Mouse (Mus musculus) erythroblast, embryonic 14.5 days (primary cell): ENCODE results near the gene Tnfsfm13. TPM values are rescaled to one million over a fixed set of nuclear protein-coding genes. Genes with fewer than 3 reads are reported as not detected.
"Not testable (repeated sequence)": the region's sequence is repeated elsewhere in the genome, so short reads cannot be mapped to it uniquely, and the experiment has no call there.

Experiments used
- H3K27me3 ChIP-seq: 2 replicates; pipeline ENCODE4 v1.6.1; 2012; ENCODE audit warnings: inconsistent platforms; ENCODE audit not compliant: control insufficient read depth
- H3K36me3 ChIP-seq: 2 replicates; pipeline ENCODE4 v1.6.1; 2012; ENCODE audit warnings: mild to moderate bottlenecking, inconsistent platforms; ENCODE audit not compliant: control insufficient read depth
- H3K4me1 ChIP-seq: 2 replicates; pipeline ENCODE4 v1.6.1; 2012; ENCODE audit warnings: inconsistent platforms; ENCODE audit not compliant: control insufficient read depth
- H3K4me3 ChIP-seq: replicated peaks from 2 replicates; pipeline ENCODE3; 2012; ENCODE audit warnings: moderate library complexity, mild to moderate bottlenecking, inconsistent platforms
- H3K9me3 ChIP-seq: 2 replicates; pipeline ENCODE4 v1.6.1; 2012; ENCODE audit warnings: low read length, inconsistent platforms, mixed read lengths; ENCODE audit not compliant: control insufficient read depth
- GATA1 ChIP-seq: IDR thresholded peaks from 2 replicates; pipeline ENCODE4 v1.6.1; 2012; ENCODE audit warnings: low read length, inconsistent platforms, mixed read lengths
- TAL1 ChIP-seq: IDR thresholded peaks from 3 replicates; pipeline ENCODE4 v1.6.1; 2012; ENCODE audit warnings: low read length, inconsistent platforms, mixed read lengths
- polyA plus RNA-seq: library from polyadenylated mRNA; stranded (reverse); fragments of >175 nt; gene quantifications from 2 replicates; pipeline ENCODE4 v1.2.3, GENCODE M21; 2012

Tnfsfm13 gene
- not detected in 2 replicates for polyA plus RNA-seq

- Histone ChIP-seq H3K27me3 (peaks cover 16% of the 10 kb centered on the region), H3K4me3 (peak within 1 kb of the TSS; percentile 46), H3K36me3 (no peaks in the 10 kb centered on the region; the same call in 1 of the 2 replicates), H3K9me3 (peaks cover 3% of the 10 kb centered on the region; the same call in 1 of the 2 replicates), H3K4me1 (peaks cover 29% of the 10 kb centered on the region)
- TF ChIP-seq GATA1 (no peak), TAL1 (no peak)
Measured at GRCm38 (mm10) chr11:69695361-69696181, at the start of gene Tnfsfm13, which contains the start of gene Tnfsf12. Tnfsfm13 (minus strand) TSS chr11:69696098. Tnfsf12 (minus strand) TSS chr11:69695849.

- not testable (repeated sequence) for H3K9me3 ChIP-seq, H3K4me3 ChIP-seq, H3K4me1 ChIP-seq, H3K27me3 ChIP-seq
- H3K36me3 ChIP-seq, result peaks cover 38% of the 10 kb centered on the region
Measured at GRCm38 (mm10) chr11:69731408-69731807, 35.5 kb upstream of the Tnfsfm13 start.

GRCm38 (mm10) chr11:69729063-69729462, 33.2 kb upstream of the Tnfsfm13 start:
- Histone ChIP-seq H3K4me1 (peaks cover 13% of the 10 kb centered on the region), H3K4me3 (no peak overlapping the region), H3K36me3 (peaks cover 14% of the 10 kb centered on the region), H3K9me3 (peaks cover 9% of the 10 kb centered on the region), H3K27me3 (no peaks in the 10 kb centered on the region)
- TF ChIP-seq TAL1 (no peak), GATA1 (no peak)

GRCm38 (mm10) chr11:69725951-69726350, 30.1 kb upstream of the Tnfsfm13 start:
- Histone ChIP-seq H3K36me3 (no peaks in the 10 kb centered on the region), H3K4me3 (no peak overlapping the region), H3K4me1 (peaks cover 18% of the 10 kb centered on the region), H3K27me3 (no peaks in the 10 kb centered on the region), H3K9me3 (peaks cover 9% of the 10 kb centered on the region)
- TF ChIP-seq GATA1 (no peak), TAL1 (no peak)

GRCm38 (mm10) chr11:69723074-69723473, 27.2 kb upstream of the Tnfsfm13 start:
- Histone ChIP-seq H3K36me3 (no peaks in the 10 kb centered on the region), H3K4me1 (peaks cover 37% of the 10 kb centered on the region), H3K9me3 (peaks cover 9% of the 10 kb centered on the region), H3K4me3 (no peak overlapping the region), H3K27me3 (no peaks in the 10 kb centered on the region)
- TF ChIP-seq GATA1 (no peak), TAL1 (no peak)

GRCm38 (mm10) chr11:69720852-69721251, 25.0 kb upstream of the Tnfsfm13 start:
- Histone ChIP-seq H3K4me1 (peaks cover 50% of the 10 kb centered on the region), H3K36me3 (no peaks in the 10 kb centered on the region), H3K27me3 (no peaks in the 10 kb centered on the region), H3K9me3 (peaks cover 9% of the 10 kb centered on the region), H3K4me3 (no peak overlapping the region)
- TF ChIP-seq TAL1 (no peak), GATA1 (no peak)

- peaks cover 5% of the 10 kb centered on the region for H3K9me3 ChIP-seq
- peaks cover 52% of the 10 kb centered on the region for H3K4me1 ChIP-seq
- H3K4me3 ChIP-seq, result no peak overlapping the region
- TF ChIP-seq GATA1 (no peak), TAL1 (no peak)
- no peaks in the 10 kb centered on the region for H3K27me3 ChIP-seq
- no peaks in the 10 kb centered on the region for H3K36me3 ChIP-seq
Measured at GRCm38 (mm10) chr11:69719423-69719822, 23.5 kb upstream of the Tnfsfm13 start.

- no peaks in the 10 kb centered on the region for H3K36me3 ChIP-seq
- no peaks in the 10 kb centered on the region for H3K27me3 ChIP-seq
- peaks cover 52% of the 10 kb centered on the region for H3K4me1 ChIP-seq
- H3K9me3 ChIP-seq, result peaks cover 3% of the 10 kb centered on the region
- H3K4me3 ChIP-seq, result peak overlapping the region; percentile 52
- no peak for TF ChIP-seq GATA1
- 0 out of 3 replicates have a peak, but pooled peaks have one; percentile 24 for TF ChIP-seq TAL1
Measured at GRCm38 (mm10) chr11:69718661-69719060, 22.8 kb upstream of the Tnfsfm13 start.

GRCm38 (mm10) chr11:69716953-69717352, 21.1 kb upstream of the Tnfsfm13 start:
- Histone ChIP-seq H3K9me3 (peaks cover 3% of the 10 kb centered on the region), H3K27me3 (no peaks in the 10 kb centered on the region), H3K36me3 (no peaks in the 10 kb centered on the region), H3K4me3 (no peak overlapping the region), H3K4me1 (peaks cover 48% of the 10 kb centered on the region)
- no peak for TF ChIP-seq TAL1
- TF ChIP-seq GATA1, result no peak

GRCm38 (mm10) chr11:69715929-69716328, 20.0 kb upstream of the Tnfsfm13 start:
- peaks cover 3% of the 10 kb centered on the region for H3K9me3 ChIP-seq

More at GRCm38 (mm10) chr11:69715929-69716328, 20.0 kb upstream of the Tnfsfm13 start:
- Histone ChIP-seq H3K4me3 (no peak overlapping the region), H3K36me3 (no peaks in the 10 kb centered on the region), H3K27me3 (no peaks in the 10 kb centered on the region), H3K4me1 (peaks cover 54% of the 10 kb centered on the region)
- TF ChIP-seq TAL1, result no peak
- no peak for TF ChIP-seq GATA1
